Mouse (Mus musculus) limb, embryonic 10.5 days (tissue): ENCODE data around the gene Selenov. TPM values are rescaled to one million over a fixed set of nuclear protein-coding genes. Genes with fewer than 3 reads are reported as not detected.
"Not testable (repeated sequence)": the region's sequence is repeated elsewhere in the genome, so short reads cannot be mapped to it uniquely, and the experiment has no call there.

Experiments used
- DNase-seq: peaks from one replicate; pipeline ENCODE4 v3.0.0-alpha.2; 2017; ENCODE audit warnings: low spot score
- H3K27ac ChIP-seq: fragments of 300-500 bp; sonication (generic); 2 replicates; pipeline ENCODE4 v1.5.1; 2016; ENCODE audit warnings: mild to moderate bottlenecking
- H3K27me3 ChIP-seq: fragments of 300-500 bp; sonication (generic); 2 replicates; pipeline ENCODE4 v1.6.1; 2016; ENCODE audit warnings: low read depth, mild to moderate bottlenecking; ENCODE audit not compliant: poor library complexity, severe bottlenecking
- H3K36me3 ChIP-seq: fragments of 300-500 bp; sonication (generic); 2 replicates; pipeline ENCODE4 v1.6.1; 2016; ENCODE audit warnings: mild to moderate bottlenecking, moderate library complexity
- H3K4me1 ChIP-seq: fragments of 300-500 bp; sonication (generic); 2 replicates; pipeline ENCODE4 v1.6.1; 2016
- H3K4me3 ChIP-seq: fragments of 300-500 bp; sonication (generic); 2 replicates; pipeline ENCODE4 v1.5.1; 2016; ENCODE audit warnings: mild to moderate bottlenecking, moderate library complexity
- H3K9me3 ChIP-seq: fragments of 300-500 bp; sonication (generic); replicated peaks from 2 replicates; pipeline ENCODE4 v1.6.1; 2016; ENCODE audit warnings: mild to moderate bottlenecking
- WGBS: fragments of 180-500 bp; shearing (Covaris S2); methylation state at CpG from one replicate; pipeline ENCODE4 v1.1.7; 2016; 5-methylcytosine and 5-hydroxymethylcytosine counted together
- polyA plus RNA-seq: library from polyadenylated mRNA; unstranded; fragments of >200 nt; fragmentation: Nextera tagmentation; extraction: Ambion mirVana; gene quantifications from 2 replicates; pipeline ENCODE4 v1.2.1, GENCODE M21; 2016

Selenov gene
- polyA plus RNA-seq, 1 experiment from 2014 or later = not detected

DNA sequence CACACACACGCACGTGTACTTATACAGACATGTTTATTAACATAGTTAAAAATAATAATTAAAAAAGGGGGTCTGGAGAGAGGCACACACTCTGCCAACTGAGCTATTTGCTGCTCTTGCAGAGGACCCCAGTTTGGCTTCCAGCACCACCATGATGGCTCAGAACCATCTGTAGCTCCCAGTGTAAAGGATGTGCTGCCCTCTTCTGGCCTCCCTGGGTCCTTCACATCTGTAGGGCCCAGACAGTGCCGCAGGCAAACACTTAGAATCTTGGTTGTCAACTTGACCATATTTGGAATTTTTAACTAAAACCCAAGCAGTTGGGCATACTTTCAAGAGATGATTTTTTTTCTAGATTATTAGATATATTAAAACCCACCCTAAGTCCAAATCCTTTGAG lies 42.0 kb downstream of the Selenov start:
- H3K4me1 ChIP-seq = no peaks in the 10 kb centered on the region
- 97% methylated on average over 3 of the region's 3 CpGs for WGBS
- no peak overlapping the region for H3K27ac ChIP-seq
- no peak overlapping the region for H3K4me3 ChIP-seq
- H3K9me3 ChIP-seq = no peaks in the 10 kb centered on the region
- DNase-seq = peak; percentile 15
- H3K36me3 ChIP-seq = no peaks in the 10 kb centered on the region
- no peaks in the 10 kb centered on the region for H3K27me3 ChIP-seq

DNA sequence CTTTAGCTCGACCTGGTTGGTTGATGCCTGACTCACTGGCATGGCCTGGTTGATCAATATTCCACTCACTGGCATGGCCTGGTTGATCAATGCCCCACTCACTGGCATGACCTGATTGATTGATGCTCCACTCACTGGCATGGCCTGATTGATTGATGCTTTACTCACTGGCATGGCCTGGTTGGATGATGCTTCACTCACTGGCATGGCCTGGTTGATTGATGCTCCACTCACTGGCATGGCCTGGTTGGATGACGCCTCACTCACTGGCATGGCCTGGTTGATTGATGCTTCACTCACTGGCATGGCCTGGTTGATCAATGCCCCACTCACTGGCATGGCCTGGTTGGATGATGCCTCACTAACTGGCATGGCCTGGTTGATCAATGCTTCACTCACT lies 47.0 kb downstream of the Selenov start:
- H3K36me3 ChIP-seq, H3K27ac ChIP-seq, H3K4me1 ChIP-seq, H3K9me3 ChIP-seq, H3K27me3 ChIP-seq, H3K4me3 ChIP-seq, DNase-seq: not testable (repeated sequence)
- 76% methylated on average over 2 of the region's 2 CpGs for WGBS

Other genes with a start within 250 kb of the Selenov start
- gene Psmc4, start 241.1 kb downstream of the Selenov start, polyA plus RNA-seq = 438 and 454 TPM in 2 replicates
- 0.31 and 0.36 TPM in 2 replicates for gene Fcgbp, start 219.9 kb downstream of the Selenov start, polyA plus RNA-seq
- 0.01 TPM in 1 of 2 replicates, not detected in the other for gene 9530053A07Rik, start 161.7 kb downstream of the Selenov start, polyA plus RNA-seq
- 166 and 214 TPM in 2 replicates for gene Fbl, start 121.5 kb downstream of the Selenov start, polyA plus RNA-seq
- gene Dyrk1b, start 111.7 kb downstream of the Selenov start, polyA plus RNA-seq = 13.4 and 21.0 TPM in 2 replicates
- 2.9 and 3.9 TPM in 2 replicates for gene Eid2, start 23.3 kb downstream of the Selenov start, polyA plus RNA-seq
- gene Eid2b, start 13.4 kb downstream of the Selenov start, polyA plus RNA-seq = 7.6 and 11.2 TPM in 2 replicates
- 0.56 and 2.3 TPM in 2 replicates for gene Dll3, start 11.1 kb upstream of the Selenov start, polyA plus RNA-seq
- 223 and 243 TPM in 2 replicates for gene Timm50, start 20.9 kb upstream of the Selenov start, polyA plus RNA-seq
- gene Supt5, start 47.6 kb upstream of the Selenov start, polyA plus RNA-seq = 123 and 124 TPM in 2 replicates
- gene Rps16, start 59.5 kb upstream of the Selenov start, polyA plus RNA-seq = 972 and 1,174 TPM in 2 replicates
- gene Plekhg2, start 81.4 kb upstream of the Selenov start, polyA plus RNA-seq = 90.5 and 118 TPM in 2 replicates
- 7.5 and 7.9 TPM in 2 replicates for gene Zfp36, start 89.1 kb upstream of the Selenov start, polyA plus RNA-seq
- 65.1 and 67.0 TPM in 2 replicates for gene Med29, start 101.5 kb upstream of the Selenov start, polyA plus RNA-seq
- 81.3 and 91.5 TPM in 2 replicates for gene Paf1, start 101.8 kb upstream of the Selenov start, polyA plus RNA-seq
- gene Gmfg, start 146.3 kb upstream of the Selenov start, polyA plus RNA-seq = 6.8 and 7.7 TPM in 2 replicates
- gene Lrfn1, start 160.8 kb upstream of the Selenov start, polyA plus RNA-seq = 4.1 and 5.0 TPM in 2 replicates
- not detected in 2 replicates for gene Ifnl2, start 219.3 kb upstream of the Selenov start, polyA plus RNA-seq
- not detected in 2 replicates for gene Ifnl3, start 231.7 kb upstream of the Selenov start, polyA plus RNA-seq
- not detected in 2 replicates for gene Sycn, start 249.7 kb upstream of the Selenov start, polyA plus RNA-seq